Mouse (Mus musculus): ENCODE measurements around the gene Rnaseh2a. TPM values are rescaled to one million over a fixed set of nuclear protein-coding genes. Genes with fewer than 3 reads are reported as not detected.

Rnaseh2a gene
- polyA plus RNA-seq, 1 experiment = 58.7 TPM

DNA sequence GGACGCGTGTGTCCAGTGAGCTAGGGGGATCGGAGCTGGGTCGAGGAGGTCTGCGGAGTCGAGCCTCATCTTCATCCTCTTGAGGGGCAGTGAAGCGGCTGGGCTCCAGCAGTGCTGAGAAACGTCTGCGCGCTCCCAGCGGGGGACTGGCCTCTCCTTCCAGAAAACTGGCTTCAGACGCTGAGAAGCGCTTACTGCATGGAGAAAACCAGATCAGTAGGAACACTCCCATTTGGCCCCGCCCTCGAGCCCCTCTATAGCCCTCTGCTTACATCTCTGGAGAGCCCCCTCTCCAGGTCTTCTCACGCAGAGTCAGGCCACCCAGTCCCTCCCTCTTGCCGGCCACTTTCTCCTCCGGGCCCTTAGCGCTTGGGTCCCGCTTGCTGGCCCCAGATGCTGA, 51.8 kb downstream of the Rnaseh2a start:
- WGBS = 32% methylated on average over 20 of the region's 20 CpGs
- H3K27me3 ChIP-seq (ENCODE audit: control insufficient read depth, insufficient read depth, low read length) = no peaks in the 10 kb centered on the region
- DNase-seq = no peak
- no peak overlapping the region for H3K27ac ChIP-seq (ENCODE audit: insufficient read depth, low read length)
- TF ChIP-seq CTCF (IDR thresholded peaks at IDR 0.05; ENCODE audit: borderline replicate concordance, insufficient read depth, low read depth, low read length) = no peak
- TF ChIP-seq POLR2A (IDR thresholded peaks at IDR 0.05; ENCODE audit: borderline replicate concordance, insufficient read depth, low read length) = no peak
- H3K4me3 ChIP-seq (replicated peaks; ENCODE audit: insufficient read depth, low read depth, low read length) = no peak overlapping the region
- H3K4me1 ChIP-seq (ENCODE audit: control insufficient read depth, insufficient read depth, low read length) = peaks cover 7% of the 10 kb centered on the region

DNA sequence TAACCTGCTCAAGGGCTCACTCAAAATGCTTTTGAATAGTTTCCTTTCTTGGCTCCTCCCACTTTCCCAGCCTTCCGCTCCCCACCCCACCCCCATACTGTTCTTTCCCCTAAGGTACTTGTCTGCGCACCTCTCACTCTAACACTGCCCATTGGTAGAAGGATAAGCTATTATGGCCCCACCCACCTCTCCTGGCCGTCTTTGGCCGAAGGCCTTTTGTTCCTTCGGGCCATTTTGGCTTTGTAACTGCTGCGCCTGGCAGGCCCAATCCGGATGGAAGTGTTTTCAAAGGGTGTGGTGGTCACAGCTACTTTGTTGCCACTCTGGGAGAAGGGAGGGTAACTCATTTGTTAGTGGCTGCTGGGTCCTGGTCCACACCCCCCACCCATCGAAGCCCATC, 54.3 kb downstream of the Rnaseh2a start:
- peaks cover 29% of the 10 kb centered on the region for H3K4me1 ChIP-seq (ENCODE audit: control insufficient read depth, insufficient read depth, low read length)
- DNase-seq = no peak
- no peak overlapping the region for H3K4me3 ChIP-seq (replicated peaks; ENCODE audit: insufficient read depth, low read depth, low read length)
- WGBS = 89% methylated on average over 8 of the region's 8 CpGs
- no peak for TF ChIP-seq CTCF (IDR thresholded peaks at IDR 0.05; ENCODE audit: borderline replicate concordance, insufficient read depth, low read depth, low read length)
- TF ChIP-seq POLR2A (IDR thresholded peaks at IDR 0.05; ENCODE audit: borderline replicate concordance, insufficient read depth, low read length) = no peak
- H3K27ac ChIP-seq (ENCODE audit: insufficient read depth, low read length) = no peak overlapping the region
- H3K27me3 ChIP-seq (ENCODE audit: control insufficient read depth, insufficient read depth, low read length) = no peaks in the 10 kb centered on the region

DNA sequence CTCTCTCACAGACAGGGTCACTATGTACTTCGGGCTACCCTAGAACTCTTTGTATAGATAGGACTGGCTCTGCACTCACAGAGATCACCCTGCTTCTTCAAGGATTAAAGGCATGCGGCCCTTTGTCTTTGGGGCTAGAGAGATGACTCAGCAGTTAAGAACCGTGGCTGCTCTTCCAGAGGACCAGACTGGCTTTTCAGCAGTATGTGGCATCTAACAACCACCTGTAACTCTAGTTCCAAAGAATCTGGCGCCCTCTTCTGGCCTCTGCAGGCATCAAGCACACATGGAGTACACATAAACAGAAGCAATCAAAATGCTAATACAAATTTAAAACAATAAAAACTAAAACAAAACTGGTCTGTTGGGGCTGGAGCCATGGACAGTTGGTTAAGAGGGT, 55.6 kb downstream of the Rnaseh2a start:
- 34% methylated on average over 4 of the region's 4 CpGs for WGBS

DNA sequence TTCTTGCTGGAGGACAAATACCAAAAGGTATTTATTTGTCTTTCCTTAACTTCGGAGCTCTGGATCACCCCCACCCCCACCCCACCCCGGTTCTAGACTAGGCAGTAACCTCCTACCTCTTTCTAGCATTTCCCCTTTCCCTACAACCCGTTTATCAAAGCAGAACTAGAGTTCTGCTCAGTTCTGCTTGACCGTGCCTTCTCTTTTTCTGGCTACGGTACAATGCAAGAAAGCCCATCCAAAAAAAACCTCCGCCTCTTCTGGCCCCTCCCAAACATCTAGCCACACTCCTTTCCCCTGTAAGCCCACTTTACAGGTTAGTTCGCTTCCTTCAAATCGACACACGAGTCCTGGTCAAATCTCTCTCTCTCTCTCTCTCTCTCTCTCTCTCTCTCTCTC, 56.1 kb downstream of the Rnaseh2a start:
- peaks cover 38% of the 10 kb centered on the region for H3K4me1 ChIP-seq (ENCODE audit: control insufficient read depth, insufficient read depth, low read length)
- no peaks in the 10 kb centered on the region for H3K27me3 ChIP-seq (ENCODE audit: control insufficient read depth, insufficient read depth, low read length)
- no peak for DNase-seq
- peak overlapping the region; percentile 55 for H3K4me3 ChIP-seq (replicated peaks; ENCODE audit: insufficient read depth, low read depth, low read length)
- WGBS = 9% methylated on average over 9 of the region's 9 CpGs
- H3K27ac ChIP-seq (ENCODE audit: insufficient read depth, low read length) = peak overlapping the region; percentile 44; the same call in 1 of the 2 replicates
- TF ChIP-seq CTCF (IDR thresholded peaks at IDR 0.05; ENCODE audit: borderline replicate concordance, insufficient read depth, low read depth, low read length) = no peak
- TF ChIP-seq POLR2A (IDR thresholded peaks at IDR 0.05; ENCODE audit: borderline replicate concordance, insufficient read depth, low read length) = no peak

More for the DNA sequence above, 55.6 kb downstream of the Rnaseh2a start:
- DNase-seq = peak in 1 of 2 experiments; percentile 49
- Histone ChIP-seq H3K4me1 (ENCODE audit: control insufficient read depth, insufficient read depth, low read length) (peaks cover 38% of the 10 kb centered on the region), H3K27ac (ENCODE audit: insufficient read depth, low read length) (peak overlapping the region; percentile 44; the same call in 1 of the 2 replicates), H3K4me3 (replicated peaks; ENCODE audit: insufficient read depth, low read depth, low read length) (peak overlapping the region; percentile 25), H3K27me3 (ENCODE audit: control insufficient read depth, insufficient read depth, low read length) (no peaks in the 10 kb centered on the region)
- TF ChIP-seq CTCF (IDR thresholded peaks at IDR 0.05; ENCODE audit: borderline replicate concordance, insufficient read depth, low read depth, low read length) = peak; percentile 41; the same call in 1 of the 2 replicates
- TF ChIP-seq POLR2A (IDR thresholded peaks at IDR 0.05; ENCODE audit: borderline replicate concordance, insufficient read depth, low read length) = no peak

DNA sequence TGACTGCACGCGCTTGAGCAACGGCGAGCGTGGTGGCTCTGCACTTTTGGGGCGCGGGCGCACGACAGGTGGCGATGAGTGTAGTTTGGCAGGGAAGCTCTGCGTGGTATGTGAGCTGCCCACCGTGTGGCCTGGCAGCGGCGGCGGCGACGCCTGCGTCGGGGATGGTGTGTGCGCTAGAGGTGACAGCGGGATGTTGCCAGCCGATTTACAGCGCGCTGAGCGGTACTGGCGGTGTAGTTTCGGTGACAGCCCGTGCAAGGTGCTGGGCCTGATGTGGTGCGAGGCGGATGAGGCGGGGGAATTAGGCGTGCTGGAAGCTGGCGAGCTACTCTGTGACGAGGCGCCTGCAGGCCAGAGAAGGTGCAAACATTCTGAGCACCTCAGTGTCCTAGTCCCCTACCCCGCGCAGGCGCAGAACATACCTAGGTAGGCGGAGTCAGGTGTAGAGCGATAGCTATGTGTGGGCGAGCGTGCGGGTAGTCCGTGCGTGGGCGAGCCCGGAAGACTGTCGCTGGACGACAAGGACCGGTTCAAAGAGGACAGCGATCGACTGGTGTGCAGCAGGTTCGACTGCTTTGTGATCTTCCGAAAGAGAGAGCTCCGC, 56.6 kb downstream of the Rnaseh2a start:
- DNase-seq = peak; percentile 88 to 93
- 4% methylated on average over 55 of the region's 55 CpGs for WGBS
- H3K27me3 ChIP-seq (ENCODE audit: control insufficient read depth, insufficient read depth, low read length) = no peaks in the 10 kb centered on the region
- H3K4me1 ChIP-seq (ENCODE audit: control insufficient read depth, insufficient read depth, low read length) = peaks cover 34% of the 10 kb centered on the region
- H3K27ac ChIP-seq (ENCODE audit: insufficient read depth, low read length) = peak overlapping the region; percentile 90
- H3K4me3 ChIP-seq (replicated peaks; ENCODE audit: insufficient read depth, low read depth, low read length) = peak overlapping the region; percentile 55
- TF ChIP-seq POLR2A (IDR thresholded peaks at IDR 0.05; ENCODE audit: borderline replicate concordance, insufficient read depth, low read length) (peak; percentile 84; the same call in 1 of the 2 replicates), CTCF (IDR thresholded peaks at IDR 0.05; ENCODE audit: borderline replicate concordance, insufficient read depth, low read depth, low read length) (no peak)

DNA sequence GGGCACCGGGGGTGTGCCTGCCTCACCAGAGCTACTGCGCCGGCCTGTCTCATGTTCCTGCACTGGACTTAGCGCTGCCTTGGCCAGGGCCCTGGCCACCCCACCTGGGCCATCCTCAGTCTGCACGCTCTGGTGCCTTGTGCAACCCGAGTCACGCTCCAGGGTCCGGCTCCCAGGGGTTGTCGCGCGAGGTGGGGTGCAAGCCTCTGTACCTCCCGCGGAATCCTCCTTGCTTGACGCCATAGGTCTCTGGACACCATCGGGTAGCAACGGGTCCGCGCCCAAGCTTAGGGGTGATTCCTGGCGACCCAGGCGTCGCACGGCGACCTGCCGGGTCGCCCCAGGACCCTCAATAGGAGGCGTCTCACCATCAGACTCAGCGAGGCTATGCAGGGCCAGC, 57.2 kb downstream of the Rnaseh2a start:
- WGBS = 40% methylated on average over 27 of the region's 27 CpGs
- peak in 1 of 2 experiments; percentile 36 for DNase-seq
- Histone ChIP-seq H3K4me1 (ENCODE audit: control insufficient read depth, insufficient read depth, low read length) (peaks cover 34% of the 10 kb centered on the region), H3K27me3 (ENCODE audit: control insufficient read depth, insufficient read depth, low read length) (no peaks in the 10 kb centered on the region), H3K4me3 (replicated peaks; ENCODE audit: insufficient read depth, low read depth, low read length) (peak overlapping the region; percentile 55), H3K27ac (ENCODE audit: insufficient read depth, low read length) (peak overlapping the region; percentile 90)
- TF ChIP-seq POLR2A (IDR thresholded peaks at IDR 0.05; ENCODE audit: borderline replicate concordance, insufficient read depth, low read length) (no peak), CTCF (IDR thresholded peaks at IDR 0.05; ENCODE audit: borderline replicate concordance, insufficient read depth, low read depth, low read length) (no peak)

DNA sequence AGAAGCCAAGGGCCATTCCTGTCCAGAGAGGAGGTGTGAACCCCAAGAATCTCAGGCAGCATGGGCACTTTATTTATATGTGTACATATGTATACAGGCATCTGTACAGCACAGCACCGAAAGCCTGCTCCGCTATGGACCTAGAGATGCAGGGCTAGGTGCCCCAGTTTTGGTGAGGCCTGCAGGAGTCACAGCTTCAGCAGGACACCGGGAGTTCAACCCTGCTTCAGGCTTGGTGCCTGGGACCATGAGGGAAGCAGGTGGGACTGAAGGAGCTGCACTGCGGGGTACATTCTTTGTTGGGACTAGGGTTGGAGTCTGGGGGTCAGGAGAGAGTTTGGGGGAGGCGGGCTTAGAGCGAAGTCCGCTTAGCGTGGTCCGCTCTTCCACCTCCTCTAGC, 57.7 kb downstream of the Rnaseh2a start:
- no peaks in the 10 kb centered on the region for H3K27me3 ChIP-seq (ENCODE audit: control insufficient read depth, insufficient read depth, low read length)
- no peak overlapping the region for H3K4me3 ChIP-seq (replicated peaks; ENCODE audit: insufficient read depth, low read depth, low read length)
- H3K4me1 ChIP-seq (ENCODE audit: control insufficient read depth, insufficient read depth, low read length) = peaks cover 34% of the 10 kb centered on the region
- no peak for DNase-seq
- no peak overlapping the region for H3K27ac ChIP-seq (ENCODE audit: insufficient read depth, low read length)
- WGBS = 84% methylated on average over 9 of the region's 9 CpGs
- no peak for TF ChIP-seq POLR2A (IDR thresholded peaks at IDR 0.05; ENCODE audit: borderline replicate concordance, insufficient read depth, low read length)
- TF ChIP-seq CTCF (IDR thresholded peaks at IDR 0.05; ENCODE audit: borderline replicate concordance, insufficient read depth, low read depth, low read length) = no peak

DNA sequence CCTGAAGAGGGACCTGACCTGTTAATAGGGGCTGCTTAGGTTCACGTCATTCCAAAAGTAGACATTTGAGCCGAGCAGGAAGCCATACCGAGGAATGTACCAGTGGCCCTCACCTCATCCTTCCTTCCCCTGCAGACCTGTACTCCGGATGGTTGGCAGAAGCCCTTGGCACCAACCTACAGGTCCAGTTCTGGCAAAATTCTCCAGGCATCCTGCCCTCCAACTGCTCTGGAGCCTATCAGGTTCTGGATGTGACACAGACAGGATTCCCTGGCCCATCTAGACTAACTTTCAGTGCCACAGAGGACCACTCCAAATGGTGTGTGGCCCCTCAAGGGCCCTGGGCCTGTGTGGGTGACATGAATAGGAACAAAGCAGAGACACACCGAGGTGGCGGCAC, 59.0 kb downstream of the Rnaseh2a start:
- 10% methylated on average over 6 of the region's 6 CpGs for WGBS
- 0 out of 2 replicates have a peak, but pooled peaks have one; percentile 18 for TF ChIP-seq POLR2A (IDR thresholded peaks at IDR 0.05; ENCODE audit: borderline replicate concordance, insufficient read depth, low read length)
- no peak for TF ChIP-seq CTCF (IDR thresholded peaks at IDR 0.05; ENCODE audit: borderline replicate concordance, insufficient read depth, low read depth, low read length)
- Histone ChIP-seq H3K27me3 (ENCODE audit: control insufficient read depth, insufficient read depth, low read length) (no peaks in the 10 kb centered on the region), H3K27ac (ENCODE audit: insufficient read depth, low read length) (peak overlapping the region; percentile 38), H3K4me1 (ENCODE audit: control insufficient read depth, insufficient read depth, low read length) (peaks cover 34% of the 10 kb centered on the region), H3K4me3 (replicated peaks; ENCODE audit: insufficient read depth, low read depth, low read length) (peak overlapping the region; percentile 12)
- DNase-seq = peak; percentile 81 to 90
